Mouse (Mus musculus) hindbrain, embryonic 10.5 days (tissue): ENCODE measurements at regions not wholly inside any gene's neighbourhood (a gene's known extent, or its start where the extent isn't known, plus 50 kb on each side); places are given as distances from the start of the nearest gene placed in this dataset.

Experiments
- DNase-seq: peaks from one replicate; pipeline ENCODE4 v3.0.0-alpha.2; 2017; ENCODE audit warnings: low spot score
- H3K27ac ChIP-seq: fragments of 300-500 bp; sonication (generic); 2 replicates; pipeline ENCODE4 v1.5.1; 2016; ENCODE audit warnings: mild to moderate bottlenecking, moderate library complexity
- H3K27me3 ChIP-seq: fragments of 300-500 bp; sonication (generic); 2 replicates; pipeline ENCODE4 v1.6.1; 2016; ENCODE audit warnings: mild to moderate bottlenecking; ENCODE audit not compliant: poor library complexity, insufficient read depth, severe bottlenecking
- H3K36me3 ChIP-seq: fragments of 300-500 bp; sonication (generic); 2 replicates; pipeline ENCODE4 v1.6.1; 2016; ENCODE audit warnings: mild to moderate bottlenecking, moderate library complexity
- H3K4me1 ChIP-seq: fragments of 300-500 bp; sonication (generic); replicated peaks from 2 replicates; pipeline ENCODE4 v1.6.1; 2016; ENCODE audit warnings: mild to moderate bottlenecking
- H3K4me3 ChIP-seq: fragments of 300-500 bp; sonication (generic); 2 replicates; pipeline ENCODE4 v1.5.1; 2016; ENCODE audit warnings: mild to moderate bottlenecking, moderate library complexity
- H3K9me3 ChIP-seq: fragments of 300-500 bp; sonication (generic); 2 replicates; pipeline ENCODE4 v1.6.1; 2016; ENCODE audit warnings: mild to moderate bottlenecking, moderate library complexity
- WGBS: fragments of 180-500 bp; shearing (Covaris S2); methylation state at CpG from one replicate; pipeline ENCODE4 v1.1.7; 2016; 5-methylcytosine and 5-hydroxymethylcytosine counted together

GRCm38 (mm10) chr2:137869676-137870075, 386.7 kb upstream of the Btbd3 start:
- no peaks in the 10 kb centered on the region for H3K4me1 ChIP-seq
- WGBS: 73% methylated on average over 4 of the region's 4 CpGs
- no peak overlapping the region for H3K27ac ChIP-seq

GRCm38 (mm10) chr2:137854494-137854893, 401.9 kb upstream of the Btbd3 start:
- 91% methylated on average over 4 of the region's 4 CpGs for WGBS
- no peaks in the 10 kb centered on the region for H3K9me3 ChIP-seq
- H3K27ac ChIP-seq: no peak overlapping the region
- H3K36me3 ChIP-seq: no peaks in the 10 kb centered on the region
- H3K4me3 ChIP-seq: no peak overlapping the region
- no peaks in the 10 kb centered on the region for H3K4me1 ChIP-seq
- DNase-seq: no peak
- H3K27me3 ChIP-seq: no peaks in the 10 kb centered on the region

More at GRCm38 (mm10) chr2:137869676-137870075, 386.7 kb upstream of the Btbd3 start:
- H3K27me3 ChIP-seq: no peaks in the 10 kb centered on the region
- no peaks in the 10 kb centered on the region for H3K9me3 ChIP-seq
- DNase-seq: no peak
- no peaks in the 10 kb centered on the region for H3K36me3 ChIP-seq
- no peak overlapping the region for H3K4me3 ChIP-seq

- H3K36me3 ChIP-seq: no peaks in the 10 kb centered on the region
- H3K4me3 ChIP-seq: no peak overlapping the region
- H3K9me3 ChIP-seq: no peaks in the 10 kb centered on the region
- H3K27me3 ChIP-seq: no peaks in the 10 kb centered on the region
- DNase-seq: peak; percentile 6
- WGBS: 81% methylated on average over 10 of the region's 10 CpGs
- H3K27ac ChIP-seq: no peak overlapping the region
- H3K4me1 ChIP-seq: no peaks in the 10 kb centered on the region
These were observed 402.7 kb upstream of the Btbd3 start for GRCm38 (mm10) chr2:137853399-137854259.

- 63% methylated on average over 2 of the region's 2 CpGs for WGBS
- H3K36me3 ChIP-seq: no peaks in the 10 kb centered on the region
- H3K27ac ChIP-seq: no peak overlapping the region
- no peaks in the 10 kb centered on the region for H3K27me3 ChIP-seq
- no peak for DNase-seq
- no peaks in the 10 kb centered on the region for H3K4me1 ChIP-seq
- H3K4me3 ChIP-seq: no peak overlapping the region
- no peaks in the 10 kb centered on the region for H3K9me3 ChIP-seq
These were observed 408.5 kb upstream of the Btbd3 start for GRCm38 (mm10) chr2:137847901-137848300.

GRCm38 (mm10) chr2:137827814-137828374, 428.5 kb upstream of the Btbd3 start:
- WGBS: 84% methylated on average over 8 of the region's 8 CpGs
- Histone ChIP-seq H3K27me3 (no peaks in the 10 kb centered on the region), H3K4me3 (no peak overlapping the region), H3K4me1 (peaks cover 4% of the 10 kb centered on the region; the same call in 1 of the 2 replicates), H3K27ac (no peak overlapping the region), H3K36me3 (no peaks in the 10 kb centered on the region), H3K9me3 (no peaks in the 10 kb centered on the region)
- DNase-seq: no peak

GRCm38 (mm10) chr2:137821344-137821916, 434.9 kb upstream of the Btbd3 start:
- H3K9me3 ChIP-seq: no peaks in the 10 kb centered on the region
- no peaks in the 10 kb centered on the region for H3K36me3 ChIP-seq
- H3K4me3 ChIP-seq: no peak overlapping the region
- no peak for DNase-seq
- H3K4me1 ChIP-seq: peaks cover 14% of the 10 kb centered on the region
- H3K27me3 ChIP-seq: no peaks in the 10 kb centered on the region
- WGBS: 75% methylated on average over 5 of the region's 5 CpGs
- H3K27ac ChIP-seq: no peak overlapping the region

- DNase-seq: no peak
- Histone ChIP-seq H3K9me3 (no peaks in the 10 kb centered on the region), H3K27ac (no peak overlapping the region), H3K4me3 (no peak overlapping the region), H3K36me3 (no peaks in the 10 kb centered on the region), H3K27me3 (no peaks in the 10 kb centered on the region), H3K4me1 (0 out of 2 replicates have a peak, but pooled peaks cover 4% of the 10 kb centered on the region)
- 90% methylated on average over 1 of the region's 1 CpGs for WGBS
These were observed 441.4 kb upstream of the Btbd3 start for GRCm38 (mm10) chr2:137814945-137815344.

- Histone ChIP-seq H3K36me3 (no peaks in the 10 kb centered on the region), H3K4me1 (peaks cover 21% of the 10 kb centered on the region), H3K27ac (peak overlapping the region; percentile 82), H3K27me3 (no peaks in the 10 kb centered on the region), H3K9me3 (no peaks in the 10 kb centered on the region), H3K4me3 (peak overlapping the region; percentile 32)
- WGBS: 42% methylated on average over 13 of the region's 13 CpGs
- DNase-seq: peak; percentile 64
These were observed 447.7 kb upstream of the Btbd3 start for GRCm38 (mm10) chr2:137808401-137809230.

GRCm38 (mm10) chr2:137807594-137808295, 448.6 kb upstream of the Btbd3 start:
- H3K4me3 ChIP-seq: no peak overlapping the region
- no peaks in the 10 kb centered on the region for H3K36me3 ChIP-seq
- H3K27ac ChIP-seq: peak overlapping the region; percentile 64
- H3K27me3 ChIP-seq: no peaks in the 10 kb centered on the region
- H3K9me3 ChIP-seq: no peaks in the 10 kb centered on the region
- H3K4me1 ChIP-seq: peaks cover 21% of the 10 kb centered on the region
- DNase-seq: peak; percentile 6
- WGBS: 65% methylated on average over 5 of the region's 5 CpGs

GRCm38 (mm10) chr2:137794841-137795240, 461.5 kb upstream of the Btbd3 start:
- Histone ChIP-seq H3K36me3 (no peaks in the 10 kb centered on the region), H3K27me3 (no peaks in the 10 kb centered on the region), H3K27ac (no peak overlapping the region), H3K9me3 (no peaks in the 10 kb centered on the region), H3K4me3 (no peak overlapping the region), H3K4me1 (peaks cover 7% of the 10 kb centered on the region)
- DNase-seq: no peak
- WGBS: 29% methylated on average over 2 of the region's 2 CpGs

GRCm38 (mm10) chr2:137784091-137784490, 472.3 kb upstream of the Btbd3 start:
- H3K9me3 ChIP-seq: no peaks in the 10 kb centered on the region
- no peaks in the 10 kb centered on the region for H3K36me3 ChIP-seq
- no peaks in the 10 kb centered on the region for H3K27me3 ChIP-seq
- H3K27ac ChIP-seq: no peak overlapping the region
- WGBS: 88% methylated on average over 6 of the region's 6 CpGs
- H3K4me3 ChIP-seq: no peak overlapping the region
- DNase-seq: no peak
- no peaks in the 10 kb centered on the region; the same call in 1 of the 2 replicates for H3K4me1 ChIP-seq

GRCm38 (mm10) chr2:137777430-137777829, 478.9 kb upstream of the Btbd3 start:
- 94% methylated on average over 3 of the region's 3 CpGs for WGBS
- Histone ChIP-seq H3K27ac (no peak overlapping the region), H3K4me3 (no peak overlapping the region), H3K36me3 (no peaks in the 10 kb centered on the region), H3K9me3 (no peaks in the 10 kb centered on the region), H3K4me1 (no peaks in the 10 kb centered on the region; the same call in 1 of the 2 replicates), H3K27me3 (no peaks in the 10 kb centered on the region)
- DNase-seq: no peak
